In the genomic region with DNA sequence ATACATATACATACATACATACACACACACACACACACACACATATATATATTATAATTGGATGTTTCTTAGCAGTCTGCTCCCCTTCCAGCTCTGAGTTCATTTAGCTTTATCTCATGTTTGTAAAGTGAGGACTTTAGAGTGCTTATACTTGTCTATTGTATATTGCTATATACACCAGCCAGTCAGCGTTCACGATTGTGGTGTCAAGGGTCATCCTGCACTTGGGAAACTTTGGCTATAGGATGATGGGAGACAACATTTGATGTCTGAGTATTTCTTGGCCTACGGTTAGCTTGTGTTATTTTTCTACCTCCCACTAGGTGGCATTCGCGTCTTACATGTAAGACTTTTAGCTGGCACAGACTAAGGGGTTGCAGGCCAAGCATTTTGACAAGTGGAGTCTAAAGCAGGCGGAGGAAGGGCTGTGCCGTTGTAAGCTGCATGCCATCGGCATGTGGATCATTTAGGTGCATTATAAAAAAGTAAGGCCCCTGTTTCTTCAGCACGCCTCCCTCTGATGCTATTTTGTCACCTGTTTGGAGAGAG, we compare ENCODE assay signal across 9 mouse cellular contexts. TPM values are rescaled to one million over a fixed set of nuclear protein-coding genes. Genes with fewer than 3 reads are reported as not detected.
A peak's percentile ranks its signal among the peaks of the same experiment; 100 is the strongest.
DNase-seq lines count a peak whose midpoint lies in the region; ATAC-seq and TF ChIP-seq lines count a peak whose summit lies in the region.
"Had no signal": no experiment of that assay in that cellular context is flagged by ENCODE, and none has a peak within 500 bp of the region (broad histone marks: within the 10 kb centered on the region; RNA-seq: fewer than 3 reads in every experiment).

No protein-coding gene starts in this region.

- H3K27ac ChIP-seq in embryonic facial prominence, embryonic 10.5 days (replicated peaks), result no peak overlapping the region
- H3K27ac ChIP-seq in kidney, adult 2 months (ENCODE audit: insufficient read depth, low read depth, low read length), result no peak overlapping the region
- no peak overlapping the region for H3K27ac ChIP-seq in limb, embryonic 14.5 days (replicated peaks; ENCODE audit: low read depth, low read length)
- H3K27ac ChIP-seq in midbrain, embryonic 15.5 days, result no peak overlapping the region
- H3K27ac ChIP-seq in stomach, embryonic 14.5 days (ENCODE audit: low read length), result no peak overlapping the region

- ATAC-seq in limb, embryonic 14.5 days (ENCODE audit: low FRiP score, low read depth), result peak; percentile 79
- ATAC-seq in midbrain, embryonic 15.5 days (replicated peaks), result peak; percentile 85
- peak; percentile 79; the same call in 1 of the 2 replicates for ATAC-seq in stomach, embryonic 14.5 days (ENCODE audit: insufficient number of reproducible peaks, insufficient read depth, low FRiP score, low read depth)

- H3K4me1 ChIP-seq in embryonic facial prominence, embryonic 10.5 days, result no peaks in the 10 kb centered on the region
- no peaks in the 10 kb centered on the region for H3K4me1 ChIP-seq in kidney, adult 2 months (ENCODE audit: control insufficient read depth, insufficient read depth, low read length)
- H3K4me1 ChIP-seq in limb, embryonic 14.5 days (ENCODE audit: control insufficient read depth, insufficient read depth, low read length), result 0 out of 2 replicates have a peak, but pooled peaks cover 2% of the 10 kb centered on the region
- H3K4me1 ChIP-seq in midbrain, embryonic 15.5 days, result peaks cover 2% of the 10 kb centered on the region; the same call in 1 of the 2 replicates
- H3K4me1 ChIP-seq in stomach, embryonic 14.5 days (ENCODE audit: control insufficient read depth, insufficient read depth, low read length), result 0 out of 2 replicates have a peak, but pooled peaks cover 3% of the 10 kb centered on the region

- no peak overlapping the region for H3K9ac ChIP-seq in limb, embryonic 14.5 days (ENCODE audit: low read depth, low read length, severe bottlenecking)
- no peak overlapping the region for H3K9ac ChIP-seq in midbrain, embryonic 15.5 days
- H3K9ac ChIP-seq in stomach, embryonic 14.5 days (replicated peaks; ENCODE audit: low read depth, low read length), result no peak overlapping the region

- WGBS in embryonic facial prominence, embryonic 10.5 days, result 21% methylated on average over 9 of the region's 9 CpGs
- 6% methylated on average over 9 of the region's 9 CpGs for WGBS in kidney, adult 2 months
- 8% methylated on average over 9 of the region's 9 CpGs for WGBS in limb, embryonic 14.5 days
- WGBS in midbrain, embryonic 15.5 days, result 13% methylated on average over 9 of the region's 9 CpGs
- WGBS in stomach, embryonic 14.5 days, result 11% methylated on average over 9 of the region's 9 CpGs

- TF ChIP-seq POLR2A in kidney, adult 2 months (IDR thresholded peaks at IDR 0.05; ENCODE audit: low read depth, low read length), result no peak
- no peak for TF ChIP-seq POLR2A in limb, embryonic 14.5 days (IDR thresholded peaks at IDR 0.05; ENCODE audit: borderline replicate concordance, extremely low read depth, insufficient read depth, insufficient read length)

- peak; percentile 72 for TF ChIP-seq CTCF in kidney, adult 2 months (conservative IDR thresholded peaks at IDR 0.05; ENCODE audit: insufficient read depth, insufficient read length, low read depth, low read length)

- no peaks in the 10 kb centered on the region for H3K9me3 ChIP-seq in embryonic facial prominence, embryonic 10.5 days
- H3K9me3 ChIP-seq in limb, embryonic 14.5 days (ENCODE audit: control insufficient read depth, low read length), result peaks cover 6% of the 10 kb centered on the region; the same call in 1 of the 2 replicates
- H3K9me3 ChIP-seq in midbrain, embryonic 15.5 days, result no peaks in the 10 kb centered on the region
- H3K9me3 ChIP-seq in stomach, embryonic 14.5 days (ENCODE audit: control insufficient read depth, low read depth, low read length), result no peaks in the 10 kb centered on the region

- H3K27me3 ChIP-seq in embryonic facial prominence, embryonic 10.5 days (replicated peaks; ENCODE audit: low read depth, poor library complexity, severe bottlenecking), result no peaks in the 10 kb centered on the region
- no peaks in the 10 kb centered on the region for H3K27me3 ChIP-seq in kidney, adult 2 months (replicated peaks; ENCODE audit: control insufficient read depth, insufficient read depth, low read length)
- H3K27me3 ChIP-seq in limb, embryonic 14.5 days (ENCODE audit: control insufficient read depth, insufficient read depth, low read length), result no peaks in the 10 kb centered on the region
- no peaks in the 10 kb centered on the region for H3K27me3 ChIP-seq in midbrain, embryonic 15.5 days (replicated peaks)
- H3K27me3 ChIP-seq in stomach, embryonic 14.5 days (ENCODE audit: control insufficient read depth, insufficient read depth, low read length), result no peaks in the 10 kb centered on the region

- no peak overlapping the region for H3K4me3 ChIP-seq in embryonic facial prominence, embryonic 10.5 days
- no peak overlapping the region for H3K4me3 ChIP-seq in kidney, adult 2 months (ENCODE audit: insufficient read depth, low read depth, low read length)
- H3K4me3 ChIP-seq in limb, embryonic 14.5 days (replicated peaks; ENCODE audit: low read length), result no peak overlapping the region
- no peak overlapping the region for H3K4me3 ChIP-seq in midbrain, embryonic 15.5 days
- H3K4me3 ChIP-seq in stomach, embryonic 14.5 days (ENCODE audit: low read depth, low read length), result no peak overlapping the region
- H3K4me3 ChIP-seq: erythroblast, embryonic 14.5 days had no signal

- peaks cover 16% of the 10 kb centered on the region for H3K36me3 ChIP-seq in embryonic facial prominence, embryonic 10.5 days (replicated peaks)
- H3K36me3 ChIP-seq in kidney, adult 2 months (ENCODE audit: control insufficient read depth, insufficient read depth, low read length), result no peaks in the 10 kb centered on the region
- peaks cover 14% of the 10 kb centered on the region; the same call in 1 of the 2 replicates for H3K36me3 ChIP-seq in limb, embryonic 14.5 days (ENCODE audit: control insufficient read depth, insufficient read depth, low read length)
- peaks cover 14% of the 10 kb centered on the region; the same call in 1 of the 2 replicates for H3K36me3 ChIP-seq in midbrain, embryonic 15.5 days (replicated peaks)
- no peaks in the 10 kb centered on the region; the same call in 1 of the 2 replicates for H3K36me3 ChIP-seq in stomach, embryonic 14.5 days (ENCODE audit: control insufficient read depth, insufficient read depth, low read length)

- H3K4me2 ChIP-seq in limb, embryonic 14.5 days (replicated peaks; ENCODE audit: low read depth, low read length, severe bottlenecking), result no peak overlapping the region
- H3K4me2 ChIP-seq in midbrain, embryonic 15.5 days, result no peak overlapping the region
- H3K4me2 ChIP-seq in stomach, embryonic 14.5 days (replicated peaks; ENCODE audit: low read depth, low read length), result no peak overlapping the region

- peak; percentile 68 for DNase-seq in CD4-positive helper T cell, adult 2 months (ENCODE audit: low read depth, low spot score)
- peak; percentile 53 for DNase-seq in adrenal gland, adult 8-10 months
- peak; percentile 60 for DNase-seq in embryonic facial prominence, embryonic 10.5 days (ENCODE audit: low spot score)
- peak; percentile 58 to 74 for DNase-seq in heart, adult 9 months (ENCODE audit: low spot score in 2 of 2)
- peak; percentile 82 for DNase-seq in kidney, adult 2 months
- peak; percentile 90 for DNase-seq in limb, embryonic 14.5 days (ENCODE audit: low spot score)

RNA-seq across cellular contexts. Expression of a gene that starts 13.4 kb away (rescaled TPM):
- total RNA-seq in adrenal gland, adult 8-10 months (2022), result 10 to 100 TPM; 27.8 to 39.4 (median 36.0) TPM
- polyA plus RNA-seq in embryonic facial prominence, embryonic 10.5 days (2016; fragmentation: Nextera tagmentation; extraction: Ambion mirVana), result 11.7 and 13.5 TPM in 2 replicates
- 7.1 and 8.2 TPM in 2 replicates for polyA plus RNA-seq in kidney, adult 2 months (2012; rRNA removed)
- 17.8 and 18.5 TPM in 2 replicates for polyA plus RNA-seq in limb, embryonic 14.5 days (2012; rRNA removed)
- polyA plus RNA-seq in limb, embryonic 14.5 days (2014; fragmentation: Nextera tagmentation; extraction: Ambion mirVana), result 16.3 and 18.3 TPM in 2 replicates
- 25.8 and 30.8 TPM in 2 replicates for polyA plus RNA-seq in midbrain, embryonic 15.5 days (2015; fragmentation: Nextera tagmentation; extraction: Ambion mirVana)
- 15.2 and 18.1 TPM in 2 replicates for polyA plus RNA-seq in stomach, embryonic 14.5 days (2014; fragmentation: Nextera tagmentation; extraction: Ambion mirVana)

RNA-seq across cellular contexts. Expression of a gene that starts 21.7 kb away (rescaled TPM):
- total RNA-seq in adrenal gland, adult 8-10 months (2022), result under 1 TPM; 0.27 to 0.96 (median 0.53) TPM
- polyA plus RNA-seq in embryonic facial prominence, embryonic 10.5 days (2016; fragmentation: Nextera tagmentation; extraction: Ambion mirVana), result 0.56 and 0.78 TPM in 2 replicates
- 0.05 TPM in 2 replicates for polyA plus RNA-seq in kidney, adult 2 months (2012; rRNA removed)
- 0.56 and 0.73 TPM in 2 replicates for polyA plus RNA-seq in limb, embryonic 14.5 days (2012; rRNA removed)
- polyA plus RNA-seq in limb, embryonic 14.5 days (2014; fragmentation: Nextera tagmentation; extraction: Ambion mirVana), result 0.48 and 0.96 TPM in 2 replicates
- 0.77 and 0.88 TPM in 2 replicates for polyA plus RNA-seq in midbrain, embryonic 15.5 days (2015; fragmentation: Nextera tagmentation; extraction: Ambion mirVana)
- polyA plus RNA-seq in stomach, embryonic 14.5 days (2014; fragmentation: Nextera tagmentation; extraction: Ambion mirVana), result 0.49 and 1.7 TPM in 2 replicates
- polyA plus RNA-seq: erythroblast, embryonic 14.5 days had no signal
